Mouse (Mus musculus): ENCODE measurements around the gene Tmem87a.

Gene Tmem87a

GRCm38 (mm10) chr2:120403986-120404822, at the start of gene Tmem87a:
Gene Tmem87a, minus strand, starts transcription at chr2:120404113.
- DNase-seq: peak; percentile 95 to 97

- no peak for DNase-seq
Observed at GRCm38 (mm10) chr2:120452600-120452999, 48.7 kb upstream of the Tmem87a start.

- DNase-seq: no peak
Observed at GRCm38 (mm10) chr2:120450724-120451123, 46.8 kb upstream of the Tmem87a start.

GRCm38 (mm10) chr2:120447306-120447705, 43.4 kb upstream of the Tmem87a start:
- DNase-seq: no peak

- DNase-seq: no peak
Observed at GRCm38 (mm10) chr2:120446373-120446772, 42.5 kb upstream of the Tmem87a start.

GRCm38 (mm10) chr2:120444486-120444885, 40.6 kb upstream of the Tmem87a start:
- DNase-seq: no peak

GRCm38 (mm10) chr2:120424386-120424785, 20.5 kb upstream of the Tmem87a start:
- DNase-seq: no peak

GRCm38 (mm10) chr2:120414738-120415414, 11.0 kb upstream of the Tmem87a start:
- DNase-seq: peak; percentile 54 to 70

GRCm38 (mm10) chr2:120414113-120414512, 10.2 kb upstream of the Tmem87a start:
- no peak for DNase-seq

- no peak for DNase-seq
Observed at GRCm38 (mm10) chr2:120411096-120411628, 7.2 kb upstream of the Tmem87a start.

- no peak for DNase-seq
Observed at GRCm38 (mm10) chr2:120404823-120405765, 1.2 kb upstream of the Tmem87a start.

GRCm38 (mm10) chr2:120403653-120403985, 294 bp downstream of the Tmem87a start, which contains the start of gene Ganc:
Gene Ganc, plus strand, starts transcription at chr2:120403896.
- no peak for DNase-seq

GRCm38 (mm10) chr2:120402813-120403212, 1.1 kb downstream of the Tmem87a start:
- no peak for DNase-seq

GRCm38 (mm10) chr2:120397951-120398350, 6.0 kb downstream of the Tmem87a start:
- no peak for DNase-seq

- peak in 1 of 2 experiments; percentile 13 for DNase-seq
Observed at GRCm38 (mm10) chr2:120392406-120392805, 11.5 kb downstream of the Tmem87a start.

- no peak for DNase-seq
Observed at GRCm38 (mm10) chr2:120390934-120391333, 13.0 kb downstream of the Tmem87a start.

- no peak for DNase-seq
Observed at GRCm38 (mm10) chr2:120389376-120389775, 14.5 kb downstream of the Tmem87a start.

GRCm38 (mm10) chr2:120387291-120387690, 16.6 kb downstream of the Tmem87a start:
- no peak for DNase-seq

GRCm38 (mm10) chr2:120386264-120386663, 17.6 kb downstream of the Tmem87a start:
- DNase-seq: no peak

- DNase-seq: no peak
Observed at GRCm38 (mm10) chr2:120373858-120374257, 30.1 kb downstream of the Tmem87a start.

GRCm38 (mm10) chr2:120367416-120368207, 36.3 kb downstream of the Tmem87a start:
- DNase-seq: no peak

- no peak for DNase-seq
Observed at GRCm38 (mm10) chr2:120366501-120366900, 37.4 kb downstream of the Tmem87a start.

Measured in cerebellum, postnatal 10 days (tissue).